Mouse (Mus musculus) small intestine, adult 2 months (tissue): Measurements from ENCODE around the gene Pdgfa. TPM values are rescaled to one million over a fixed set of nuclear protein-coding genes. Genes with fewer than 3 reads are reported as not detected.

Experiments
- H3K27ac ChIP-seq: fragments of 200-500 bp; 2 replicates; pipeline ENCODE4 v1.5.1; 2012; ENCODE audit warnings: low read depth, low read length, control low read depth, inconsistent platforms; ENCODE audit not compliant: insufficient read depth
- H3K27me3 ChIP-seq: fragments of 200-500 bp; 2 replicates; pipeline ENCODE4 v1.6.1; 2012; ENCODE audit warnings: mild to moderate bottlenecking, moderate library complexity, low read length, inconsistent platforms; ENCODE audit not compliant: control insufficient read depth, insufficient read depth
- H3K36me3 ChIP-seq: fragments of 200-500 bp; 2 replicates; pipeline ENCODE4 v1.6.1; 2012; ENCODE audit warnings: mild to moderate bottlenecking, low read length, control low read depth, inconsistent platforms; ENCODE audit not compliant: control insufficient read depth, insufficient read depth
- H3K4me1 ChIP-seq: fragments of 200-500 bp; 2 replicates; pipeline ENCODE4 v1.6.1; 2012; ENCODE audit warnings: low read length, inconsistent platforms, mixed read lengths; ENCODE audit not compliant: control insufficient read depth, insufficient read depth, insufficient read length
- H3K4me3 ChIP-seq: fragments of 200-500 bp; 2 replicates; pipeline ENCODE4 v1.5.1; 2012; ENCODE audit warnings: low read depth, mild to moderate bottlenecking, control low read depth, inconsistent platforms, low read length, moderate library complexity
- CTCF ChIP-seq: fragments of 200-500 bp; IDR thresholded peaks from 2 replicates; pipeline ENCODE4 v1.5.1; 2012; ENCODE audit warnings: low read depth, mild to moderate bottlenecking, control low read depth, inconsistent platforms, low read length, moderate library complexity, mixed read lengths; ENCODE audit not compliant: insufficient replicate concordance, insufficient read length; ENCODE audit errors: extremely low read depth
- POLR2A ChIP-seq: fragments of 200-500 bp; IDR thresholded peaks from 2 replicates; pipeline ENCODE4 v1.6.1; 2012; ENCODE audit warnings: low read depth, mild to moderate bottlenecking, control low read depth, inconsistent platforms, low read length, moderate library complexity
- WGBS: fragments of 180-500 bp; shearing (Covaris S2); methylation state at CpG from one replicate; pipeline ENCODE4 v1.1.7; 2018; 5-methylcytosine and 5-hydroxymethylcytosine counted together
- polyA plus RNA-seq: library from polyadenylated mRNA; depleted of rRNA; stranded (reverse); fragments of >200 nt; gene quantifications from 2 replicates; pipeline ENCODE4 v1.2.3, GENCODE M21; 2012; rRNA removed

Gene Pdgfa
- polyA plus RNA-seq, 1 experiment, result 74.2 TPM

- Histone ChIP-seq H3K27me3 (no peaks in the 10 kb centered on the region), H3K4me3 (no peak overlapping the region), H3K36me3 (no peaks in the 10 kb centered on the region), H3K4me1 (no peaks in the 10 kb centered on the region; the same call in 1 of the 2 replicates), H3K27ac (no peak overlapping the region)
- TF ChIP-seq CTCF (no peak), POLR2A (no peak)
- WGBS, result 80% methylated on average over 13 of the region's 13 CpGs
Observed at GRCm38 (mm10) chr5:138931836-138932235, 65.3 kb downstream of the Pdgfa start.

DNA sequence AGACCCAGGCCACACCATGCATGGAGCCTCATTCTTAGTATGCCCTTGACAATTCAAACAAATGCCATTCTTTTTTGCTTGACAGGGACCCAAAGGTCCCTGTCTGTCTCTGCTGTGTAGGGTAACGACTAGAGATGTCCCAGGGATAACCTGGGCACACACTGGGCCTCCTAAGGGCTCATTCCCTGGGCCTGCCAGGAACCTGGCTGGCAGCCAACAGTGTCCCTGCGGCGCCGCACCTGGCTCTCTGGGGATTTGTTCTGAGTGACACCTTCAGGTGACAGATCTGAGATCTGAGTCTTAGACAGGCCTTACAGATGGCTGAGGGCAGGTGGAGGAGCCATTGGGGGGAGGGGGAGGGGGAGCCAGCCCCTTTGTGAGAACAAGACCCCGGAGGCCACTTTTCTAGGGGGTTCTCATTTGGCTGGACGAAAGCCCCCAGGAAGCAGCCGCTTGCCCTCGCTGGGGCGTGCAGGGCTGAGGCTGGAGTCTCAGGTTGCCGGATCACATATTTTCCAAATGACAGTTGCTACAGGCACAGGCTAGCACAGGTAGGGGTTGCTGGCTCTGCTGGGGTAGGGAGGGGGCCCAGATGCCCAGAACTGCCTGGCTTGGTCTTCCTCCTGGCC is 67.2 kb downstream of the Pdgfa start:
- no peak overlapping the region for H3K27ac ChIP-seq
- H3K4me1 ChIP-seq, result no peaks in the 10 kb centered on the region; the same call in 1 of the 2 replicates
- H3K4me3 ChIP-seq, result no peak overlapping the region
- H3K36me3 ChIP-seq, result no peaks in the 10 kb centered on the region
- TF ChIP-seq CTCF (no peak), POLR2A (no peak)
- H3K27me3 ChIP-seq, result no peaks in the 10 kb centered on the region
- 59% methylated on average over 10 of the region's 10 CpGs for WGBS

Other genes with a start within 250 kb of the Pdgfa start
- gene Fam20c, start 242.9 kb downstream of the Pdgfa start, polyA plus RNA-seq, result 3.4 and 7.5 TPM in 2 replicates
- gene Gm5294, start 177.3 kb downstream of the Pdgfa start, polyA plus RNA-seq, result 0.24 TPM in 1 of 2 replicates, not detected in the other
- 2.2 and 3.8 TPM in 2 replicates for gene Prkar1b, start 152.6 kb upstream of the Pdgfa start, polyA plus RNA-seq
- 12.0 and 16.4 TPM in 2 replicates for gene Dnaaf5, start 152.9 kb upstream of the Pdgfa start, polyA plus RNA-seq
- 15.4 and 27.5 TPM in 2 replicates for gene Sun1, start 203.3 kb upstream of the Pdgfa start, polyA plus RNA-seq